Mouse (Mus musculus) CH12.LX (cell line): ENCODE results near the gene Safb2. TPM values are rescaled to one million over a fixed set of nuclear protein-coding genes. Genes with fewer than 3 reads are reported as not detected.

Source experiments
- DNase-seq: peaks from one replicate; pipeline ENCODE4 v3.0.0-alpha.2; 2013; ENCODE audit errors: extremely low read depth
- H3K27ac ChIP-seq: 2 replicates; pipeline ENCODE4 v1.5.1; 2012; ENCODE audit warnings: low read depth, mild to moderate bottlenecking, control low read depth, moderate library complexity; ENCODE audit not compliant: insufficient read depth
- H3K27me3 ChIP-seq: replicated peaks from 2 replicates; pipeline ENCODE3; 2012; ENCODE audit warnings: inconsistent platforms
- H3K36me3 ChIP-seq, 2 experiments: replicated peaks in 1 of 2; 2 replicates each; pipeline versions ENCODE3 to v1.6.1; 2012; ENCODE audit warnings: inconsistent platforms in 1 of 2, low read length in 1 of 2, mild to moderate bottlenecking in 1 of 2, mixed read lengths in 1 of 2, moderate library complexity in 1 of 2; ENCODE audit not compliant: control insufficient read depth in 1 of 2, insufficient read depth in 1 of 2
- H3K4me1 ChIP-seq, 2 experiments: 2 replicates each; pipeline ENCODE4 v1.6.1; 2012; ENCODE audit warnings: inconsistent platforms in 1 of 2, moderate library complexity in 1 of 2; ENCODE audit not compliant: insufficient read depth in 2 of 2, control insufficient read depth in 1 of 2
- H3K4me2 ChIP-seq: 2 replicates; pipeline ENCODE4 v1.6.1; 2012; ENCODE audit warnings: low read depth, mild to moderate bottlenecking, control low read depth; ENCODE audit not compliant: poor library complexity, insufficient read depth, severe bottlenecking
- H3K4me3 ChIP-seq, 3 experiments: fragments of 150-350 bp in 1 of 3; sonication (generic) in 1 of 3; replicated peaks in 1 of 3; 2 replicates each; pipeline versions ENCODE3 to v1.5.1; 2011 to 2012; ENCODE audit warnings: low read depth in 2 of 3, low read length in 2 of 3, mild to moderate bottlenecking in 2 of 3, moderate library complexity in 2 of 3, control low read depth in 1 of 3, improper control_type of control experiment in 1 of 3, inconsistent platforms in 1 of 3, mixed read lengths in 1 of 3; ENCODE audit not compliant: poor library complexity in 1 of 3
- H3K79me2 ChIP-seq: replicated peaks from 2 replicates; pipeline ENCODE4 v1.6.1; 2012; ENCODE audit warnings: mild to moderate bottlenecking, moderate library complexity; ENCODE audit not compliant: control insufficient read depth, poor library complexity, insufficient read depth, severe bottlenecking; ENCODE audit errors: extremely low read depth
- H3K9ac ChIP-seq: 2 replicates; pipeline ENCODE4 v1.6.1; 2012; ENCODE audit warnings: low read depth, mild to moderate bottlenecking, control low read depth, moderate library complexity; ENCODE audit not compliant: insufficient read depth
- H3K9me3 ChIP-seq: replicated peaks from 2 replicates; pipeline ENCODE3; 2012; ENCODE audit warnings: low read length, inconsistent platforms, mixed read lengths
- CTCF ChIP-seq, 2 experiments: IDR thresholded peaks in 1 of 2; conservative IDR thresholded peaks in 1 of 2; 2 replicates each; pipeline ENCODE4 v1.5.1; 2011 to 2012; ENCODE audit warnings: low read depth in 2 of 2, low read length in 2 of 2, improper control_type of control experiment in 1 of 2, inconsistent platforms in 1 of 2, mild to moderate bottlenecking in 1 of 2, moderate library complexity in 1 of 2
- E2F4 ChIP-seq: IDR thresholded peaks from 2 replicates; pipeline ENCODE4 v1.6.1; 2011; ENCODE audit warnings: low read depth, low read length, improper control_type of control experiment; ENCODE audit not compliant: insufficient replicate concordance
- JUN ChIP-seq: IDR thresholded peaks from 2 replicates; pipeline ENCODE4 v1.6.1; 2011; ENCODE audit warnings: low read depth, mild to moderate bottlenecking, low read length, improper control_type of control experiment, moderate library complexity; ENCODE audit not compliant: insufficient read depth
- JUND ChIP-seq: conservative IDR thresholded peaks from 2 replicates; pipeline ENCODE4 v1.6.1; 2011; ENCODE audit warnings: low read depth, low read length, improper control_type of control experiment
- KAT2A ChIP-seq: IDR thresholded peaks from 2 replicates; pipeline ENCODE4 v1.6.1; 2012; ENCODE audit warnings: low read length, improper control_type of control experiment, inconsistent platforms; ENCODE audit not compliant: insufficient replicate concordance
- MAZ ChIP-seq: IDR thresholded peaks from 2 replicates; pipeline ENCODE4 v1.6.1; 2012; ENCODE audit warnings: low read depth, mild to moderate bottlenecking, inconsistent platforms, low read length, improper control_type of control experiment, moderate library complexity
- MEF2A ChIP-seq: IDR thresholded peaks from 2 replicates; pipeline ENCODE4 v1.6.1; 2014; ENCODE audit warnings: low read depth, mild to moderate bottlenecking, inconsistent platforms, low read length, improper control_type of control experiment, borderline replicate concordance
- MXI1 ChIP-seq: IDR thresholded peaks from 2 replicates; pipeline ENCODE4 v1.6.1; 2011; ENCODE audit warnings: mild to moderate bottlenecking, low read depth, low read length, improper control_type of control experiment
- MYC ChIP-seq: IDR thresholded peaks from 2 replicates; pipeline ENCODE4 v1.6.1; 2011; ENCODE audit warnings: low read depth, mild to moderate bottlenecking, improper control_type of control experiment, low read length
- POLR2A ChIP-seq: IDR thresholded peaks from 2 replicates; pipeline ENCODE4 v1.6.1; 2011; ENCODE audit warnings: low read depth, mild to moderate bottlenecking, improper control_type of control experiment, low read length
- POLR2AphosphoS2 ChIP-seq: IDR thresholded peaks from 2 replicates; pipeline ENCODE4 v1.6.1; 2011; ENCODE audit warnings: low read depth, low read length, improper control_type of control experiment
- SIN3A ChIP-seq: IDR thresholded peaks from 2 replicates; pipeline ENCODE4 v1.6.1; 2012; ENCODE audit warnings: low read length, improper control_type of control experiment, inconsistent platforms
- SMC3 ChIP-seq: IDR thresholded peaks from 2 replicates; pipeline ENCODE4 v1.6.1; 2011; ENCODE audit warnings: low read depth, low read length, improper control_type of control experiment
- TCF12 ChIP-seq: IDR thresholded peaks from 2 replicates; pipeline ENCODE4 v1.6.1; 2014; ENCODE audit warnings: low read depth, mild to moderate bottlenecking, inconsistent platforms, low read length, improper control_type of control experiment
- UBTF ChIP-seq: IDR thresholded peaks from 2 replicates; pipeline ENCODE4 v1.6.1; 2012; ENCODE audit warnings: low read depth, mild to moderate bottlenecking, inconsistent platforms, low read length, improper control_type of control experiment, moderate library complexity
- USF1 ChIP-seq: IDR thresholded peaks from 2 replicates; pipeline ENCODE4 v1.6.1; 2014; ENCODE audit warnings: low read depth, mild to moderate bottlenecking, inconsistent platforms, low read length, improper control_type of control experiment
- ZC3H11A ChIP-seq: IDR thresholded peaks from 2 replicates; pipeline ENCODE4 v1.6.1; 2012; ENCODE audit warnings: low read depth, mild to moderate bottlenecking, inconsistent platforms, low read length, improper control_type of control experiment
- ZKSCAN1 ChIP-seq: IDR thresholded peaks from 2 replicates; pipeline ENCODE4 v1.6.1; 2012; ENCODE audit warnings: low read depth, inconsistent platforms, low read length, improper control_type of control experiment, borderline replicate concordance
- dilution Hi-C: fragments of 300-500 bp; cut with MboI; formaldehyde crosslinking; loops from 2 replicates; pipeline ENCODE4 v1.14.3; 2020; ENCODE audit warnings: low sequenced_read_pairs; ENCODE audit not compliant: extremely low pct_unique_long_range_greater_than_20kb, extremely low pct_ligation_motif_present
- in situ Hi-C: fragments of 300-500 bp; cut with MboI; formaldehyde crosslinking; loops from 3 replicates; pipeline ENCODE4 v1.14.3; 2019; ENCODE audit warnings: low sequenced_read_pairs, low pct_ligation_motif_present, low pct_unique_long_range_greater_than_20kb, mixed read lengths
- polyA plus RNA-seq: library from polyadenylated mRNA; unstranded; fragments of >175 nt; gene quantifications from 2 replicates; pipeline ENCODE4 v1.2.1, GENCODE M21; 2012; ENCODE audit warnings: low read depth; ENCODE audit not compliant: insufficient read length
- total RNA-seq, 2 experiments: library from RNA; depleted of rRNA; stranded (reverse); fragments of 300-350 nt in 1 of 2; fragments of >200 nt in 1 of 2; gene quantifications; 2 replicates each; pipeline ENCODE4 v1.2.3; 2012 to 2014

Safb2 gene
- total and polyA plus RNA-seq, 3 experiments = 13.8 to 170 (median 74.0) TPM

GRCm38 (mm10) chr17:56537912-56538311 lies 46.5 kb downstream of the Safb2 start:
- TF ChIP-seq CTCF (conservative IDR thresholded peaks at IDR 0.05 in 1 of 2, IDR thresholded peaks at IDR 0.05 in 1 of 2; ENCODE audit: low read depth in 2 of 2, low read length in 2 of 2) (peak in 1 of 2 experiments; percentile 16; a peak in 1 of 4 replicates), SMC3 (0 out of 2 replicates have a peak, but pooled peaks have one; percentile 14), SIN3A (no peak), JUN (no peak), UBTF (no peak), ZKSCAN1 (no peak), POLR2AphosphoS2 (no peak), USF1 (no peak), MXI1 (no peak), TCF12 (no peak)
- Histone ChIP-seq H3K79me2 (no peaks in the 10 kb centered on the region), H3K4me3 (no peak overlapping the region), H3K9me3 (no peaks in the 10 kb centered on the region), H3K27ac (no peak overlapping the region), H3K9ac (no peak overlapping the region), H3K36me3 (no peaks in the 10 kb centered on the region), H3K27me3 (peaks cover 44% of the 10 kb centered on the region), H3K4me2 (no peak overlapping the region), H3K4me1 (peaks cover 0 to 13% of the 10 kb centered on the region in 2 experiments; a peak in 2 of 4 replicates)
- dilution Hi-C loops = no loop called here
- no peak for DNase-seq
- in situ Hi-C loops = no loop called here

- in situ Hi-C loops = no loop called here
- Histone ChIP-seq H3K9me3 (no peaks in the 10 kb centered on the region), H3K9ac (no peak overlapping the region), H3K27me3 (peaks cover 46% of the 10 kb centered on the region), H3K36me3 (no peaks in the 10 kb centered on the region), H3K4me1 (peaks cover 0 to 13% of the 10 kb centered on the region in 2 experiments; a peak in 2 of 4 replicates), H3K27ac (no peak overlapping the region), H3K4me2 (no peak overlapping the region), H3K79me2 (no peaks in the 10 kb centered on the region), H3K4me3 (no peak overlapping the region)
- TF ChIP-seq POLR2A (no peak), MEF2A (no peak), MYC (no peak), JUND (no peak), SMC3 (no peak), MAZ (no peak), ZC3H11A (no peak), E2F4 (no peak), UBTF (no peak), KAT2A (no peak)
- no peak for DNase-seq
- dilution Hi-C loops = no loop called here
These were observed 47.5 kb downstream of the Safb2 start for GRCm38 (mm10) chr17:56536874-56537273.
